Mouse (Mus musculus) adrenal gland, postnatal 25 days (tissue): ENCODE data around the gene Ucn. TPM values are rescaled to one million over a fixed set of nuclear protein-coding genes. Genes with fewer than 3 reads are reported as not detected.

Experiments
- DNase-seq: peaks from one replicate; pipeline ENCODE4 v3.0.0; 2021; ENCODE audit warnings: mixed read lengths
- long read RNA-seq: library from polyadenylated mRNA; stranded (forward); transcript quantifications from one replicate; pipeline ENCODE4 v2.0.0, GENCODE M21; 2021
- total RNA-seq: library from RNA; stranded (reverse); gene quantifications from 2 replicates; pipeline ENCODE4 v1.2.3, GENCODE M21; 2021

The Ucn gene
- total RNA-seq: not detected in 2 replicates
- long read RNA-seq: 0 reads

DNA sequence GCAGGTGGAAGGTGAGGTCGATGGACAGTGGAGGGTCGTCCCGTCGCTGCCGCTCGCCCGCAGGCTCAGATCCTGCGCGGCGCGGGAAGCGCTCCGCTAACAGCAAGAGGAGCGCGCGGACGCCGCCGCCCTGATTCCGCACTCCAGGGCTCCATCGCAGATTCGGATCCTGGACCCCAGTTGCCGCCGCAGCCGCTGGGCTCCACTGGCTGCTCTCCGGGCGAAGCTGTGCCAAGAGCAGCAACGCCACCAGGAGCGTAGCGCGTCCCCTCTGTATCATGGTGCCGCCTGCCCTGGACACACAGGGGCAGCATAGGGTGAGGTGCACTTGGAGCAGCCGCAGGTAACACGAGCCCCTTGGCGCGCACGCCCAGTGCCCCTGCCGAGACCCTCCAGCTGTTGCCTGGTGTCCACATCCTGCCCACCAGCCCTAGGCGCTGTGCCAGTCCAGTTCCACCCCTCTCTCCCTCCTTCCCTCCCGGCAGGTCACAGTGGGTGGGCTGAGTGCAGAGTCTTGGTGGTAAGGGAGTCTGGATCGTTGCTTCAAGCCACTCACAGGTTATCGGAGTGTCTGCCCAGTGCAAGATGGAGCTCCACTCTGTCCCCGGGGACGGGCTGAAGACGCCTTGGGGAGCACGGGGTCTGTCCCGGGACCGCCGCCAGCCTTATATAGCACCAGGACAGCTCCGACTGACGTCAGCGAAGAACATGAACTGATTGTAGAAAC is at the start of gene Ucn:
TSS of gene Ucn (minus strand) at position 589 of the 727 bp plus-strand sequence.
- no peak for DNase-seq

DNA sequence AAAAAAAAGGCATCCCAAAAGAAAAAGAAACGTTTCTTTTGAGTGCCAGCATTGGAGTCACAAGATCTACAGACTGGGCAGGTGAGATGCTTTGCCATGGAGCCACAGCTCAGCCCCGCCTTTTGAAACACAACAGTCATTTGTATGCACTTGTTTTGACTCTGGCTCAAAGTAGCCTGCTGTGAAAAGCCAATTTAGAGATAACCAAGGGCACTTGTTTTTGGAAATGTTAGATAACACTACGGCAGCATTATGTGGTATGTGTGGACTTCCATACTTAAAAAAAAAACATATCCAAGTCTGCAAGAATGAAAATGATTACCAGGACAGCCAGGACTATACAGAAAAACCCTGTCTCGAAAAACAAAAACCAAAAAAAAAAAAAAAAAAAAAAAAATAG is 45.0 kb upstream of the Ucn start:
- DNase-seq: no peak

DNA sequence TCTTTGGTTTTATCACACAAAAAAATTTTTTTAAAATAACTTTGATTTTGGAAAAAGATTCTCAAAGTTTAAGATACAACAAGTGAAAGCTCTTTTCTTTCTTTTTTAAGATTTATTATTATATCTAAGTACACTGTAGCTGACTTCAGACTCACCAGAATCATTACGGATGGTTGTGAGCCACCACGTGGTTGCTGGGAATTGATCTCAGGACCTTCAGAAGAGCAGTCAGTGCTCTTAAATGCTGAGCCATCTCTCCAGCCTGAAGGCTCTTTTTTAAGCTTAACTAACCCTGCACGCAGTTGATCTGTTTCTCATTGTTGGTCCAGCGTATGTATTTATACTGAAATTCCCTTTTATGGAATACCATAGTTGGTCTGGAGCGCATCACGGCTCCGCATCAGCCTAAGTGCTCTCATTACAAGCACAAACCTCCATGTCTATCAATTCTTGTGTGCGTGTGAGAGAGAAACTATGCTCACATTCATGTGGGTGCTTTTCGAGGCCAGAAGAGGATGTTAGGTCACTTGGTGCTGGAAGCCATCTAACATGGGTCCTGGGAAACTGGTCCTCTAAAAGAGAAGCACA is 42.6 kb upstream of the Ucn start:
- no peak for DNase-seq

DNA sequence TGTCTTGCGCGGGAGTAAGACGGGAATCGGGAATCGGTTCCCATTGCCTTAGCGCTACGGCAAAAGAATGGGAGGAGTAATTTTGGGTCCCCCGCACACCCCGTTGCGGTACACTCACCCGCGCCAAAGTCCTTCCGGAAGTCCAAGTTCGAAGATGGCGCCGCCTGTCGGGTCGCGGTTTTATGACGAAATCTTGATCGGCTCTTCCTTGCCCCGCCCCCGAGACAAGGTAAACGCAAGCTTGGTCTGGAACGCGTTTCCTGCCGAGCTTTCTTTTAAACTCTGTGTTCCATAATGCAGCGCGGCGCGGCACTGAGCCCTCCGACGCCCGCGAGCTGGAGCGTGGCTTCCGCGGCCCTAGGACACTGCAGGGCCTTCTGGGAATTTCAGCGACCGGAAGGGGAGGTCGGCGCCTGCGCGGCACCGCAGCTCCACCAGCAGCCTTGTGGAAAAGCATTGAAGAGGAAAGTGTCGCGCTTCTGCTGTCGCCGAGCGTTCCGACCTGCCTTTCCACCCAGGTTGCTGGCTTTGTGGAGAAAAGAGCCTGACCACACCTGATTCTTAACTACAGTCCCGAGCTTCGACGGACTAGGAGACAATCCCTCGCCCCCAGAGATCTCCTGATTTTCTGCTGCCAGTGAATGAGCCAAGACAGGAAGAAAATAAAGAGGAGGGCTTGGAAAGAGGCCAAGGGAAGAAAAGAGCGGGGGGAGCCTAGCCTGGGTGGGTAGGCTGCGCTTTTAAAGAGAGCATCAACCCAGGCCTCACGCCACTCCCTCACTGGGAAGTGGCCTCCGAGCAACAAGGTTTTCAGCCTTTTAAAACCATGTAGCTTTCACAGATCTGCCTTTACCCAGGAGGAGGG is 41.4 kb upstream of the Ucn start, which contains the start of the genes Gm29609 and Gtf3c2:
TSS of gene Gm29609 (minus strand) at position 146 of the 865 bp plus-strand sequence.
TSS of gene Gtf3c2 (minus strand) at position 379 of the 865 bp plus-strand sequence.
- peak; percentile 87 for DNase-seq

DNA sequence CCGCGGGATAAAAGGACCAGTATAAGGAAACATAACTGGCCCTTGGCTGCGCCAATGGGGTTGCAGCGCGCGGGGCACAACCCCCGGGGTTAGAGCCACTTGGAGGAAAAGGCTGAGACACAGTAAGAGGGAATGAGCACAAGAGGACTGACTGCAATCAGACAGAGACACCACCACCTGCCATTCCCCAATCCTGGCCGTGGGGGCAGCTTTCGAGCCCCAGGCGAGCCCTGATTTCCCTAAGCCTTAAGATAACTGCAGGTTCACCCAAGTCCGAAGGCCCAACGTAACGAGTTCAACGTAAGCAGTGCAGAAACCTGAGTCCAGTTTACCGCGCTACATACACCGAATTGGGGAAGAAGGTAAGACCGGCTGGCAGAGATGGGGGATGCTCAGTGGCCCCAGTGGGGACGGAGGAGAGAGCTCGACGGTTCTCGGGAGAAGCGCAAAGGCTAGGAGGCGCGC is 40.7 kb upstream of the Ucn start:
- DNase-seq: no peak

DNA sequence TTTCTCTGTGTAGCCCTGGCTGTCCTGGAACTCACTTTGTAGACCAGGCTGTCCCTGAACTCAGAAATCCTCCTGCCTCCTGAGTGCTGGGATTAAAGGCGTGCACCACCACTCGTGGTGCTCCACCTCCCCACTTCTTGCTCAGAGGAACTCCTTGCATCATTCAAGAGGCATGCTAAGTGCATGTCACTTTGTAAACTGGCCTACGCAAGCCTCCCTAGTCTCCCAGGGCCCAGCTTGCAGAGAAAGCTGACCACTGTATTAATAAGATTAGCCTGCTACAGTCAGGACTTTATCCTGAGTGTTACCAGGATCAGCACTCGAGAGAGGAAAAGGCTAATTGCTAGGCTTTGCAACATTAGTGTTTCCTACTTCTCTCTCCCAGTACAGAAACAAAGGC is 30.0 kb upstream of the Ucn start:
- no peak for DNase-seq

DNA sequence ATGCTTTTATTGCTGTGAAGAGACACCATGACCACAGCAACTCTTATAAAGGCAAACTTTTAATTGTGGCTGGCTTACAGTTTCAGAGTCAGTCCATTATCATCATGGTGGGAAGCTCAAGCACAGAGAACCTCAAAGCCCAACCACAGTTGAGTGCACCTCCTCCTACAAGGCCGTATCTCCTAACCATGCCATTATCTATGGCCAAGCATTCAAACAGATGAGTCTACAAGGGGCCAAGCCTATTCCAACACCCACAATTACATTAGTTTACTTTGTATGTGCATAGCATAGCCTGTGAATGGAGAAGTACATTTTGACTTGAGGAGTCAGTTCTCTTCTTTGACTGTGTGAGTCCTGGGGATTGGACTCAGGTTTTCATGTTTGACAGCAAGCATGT is 26.2 kb upstream of the Ucn start:
- no peak for DNase-seq

DNA sequence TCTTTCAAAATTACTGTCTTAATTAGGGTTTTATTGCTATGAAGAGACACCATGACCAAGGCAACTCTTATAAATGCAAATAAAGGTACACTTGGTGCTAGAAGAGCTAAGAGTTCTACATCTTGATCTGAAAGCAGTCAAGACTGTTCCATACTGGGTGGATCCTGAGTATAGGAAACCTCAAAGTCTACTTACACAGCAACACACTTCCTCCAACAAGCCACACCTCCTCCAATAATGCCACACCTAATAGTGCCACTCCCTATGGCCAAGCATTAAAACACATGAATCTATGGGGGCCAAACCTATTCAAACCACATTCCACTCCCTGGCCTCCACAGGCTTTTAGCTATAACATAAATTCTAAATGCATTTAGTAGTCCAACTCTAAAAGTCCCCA is 23.8 kb upstream of the Ucn start:
- DNase-seq: no peak

DNA sequence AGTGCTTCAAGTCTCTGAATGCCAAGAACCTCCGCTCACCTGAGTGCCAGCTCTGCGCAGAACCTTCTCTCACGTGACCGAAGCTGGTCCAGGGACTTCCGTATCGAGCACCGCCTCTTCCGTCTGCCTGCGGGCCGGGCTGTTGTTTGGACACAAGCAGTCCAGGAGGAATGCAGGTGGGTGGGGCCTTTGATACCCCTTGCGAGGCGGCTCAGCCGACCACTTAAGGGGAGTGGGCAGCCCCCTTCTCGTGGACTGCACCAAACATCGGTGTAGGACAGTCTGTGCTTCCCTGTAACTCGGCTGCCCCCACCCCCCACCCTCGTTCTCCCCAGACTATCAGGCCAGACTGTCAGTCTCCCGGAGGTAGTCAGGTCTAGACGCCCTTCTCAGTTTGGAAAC is 15.5 kb upstream of the Ucn start, which contains the start of gene Mpv17:
TSS of gene Mpv17 (minus strand) at position 100 of the 402 bp plus-strand sequence.
- DNase-seq: peak; percentile 79

DNA sequence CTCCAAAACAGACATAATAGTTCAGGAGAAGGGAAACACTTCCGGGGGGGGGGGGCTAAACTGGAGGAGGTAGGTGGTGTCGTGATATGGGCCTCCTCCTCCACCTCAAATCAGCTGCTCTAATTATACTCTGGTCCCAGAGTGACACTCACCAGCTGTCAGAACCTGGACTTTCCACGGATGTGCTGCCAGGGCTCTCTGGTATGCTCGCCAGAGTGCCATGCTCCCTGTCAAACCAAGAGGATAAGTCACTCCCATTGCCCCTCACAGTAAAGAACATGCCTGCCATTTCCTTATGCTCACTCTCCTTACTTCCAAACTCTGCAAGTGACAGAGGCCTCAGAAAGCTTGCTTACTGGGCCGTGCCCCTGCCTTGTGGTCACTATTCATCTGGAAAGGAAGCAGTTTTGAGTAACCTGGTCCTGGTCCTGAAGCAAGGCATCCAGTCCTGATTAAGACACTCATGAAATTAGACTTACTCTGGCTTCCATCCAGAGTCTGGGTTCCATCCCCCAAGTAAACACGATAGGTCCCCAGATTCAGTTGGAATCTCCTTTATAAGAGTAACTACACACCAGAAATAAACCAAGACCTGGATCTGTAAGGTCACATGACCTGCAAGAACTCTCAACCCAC is 15.0 kb upstream of the Ucn start:
- DNase-seq: no peak

DNA sequence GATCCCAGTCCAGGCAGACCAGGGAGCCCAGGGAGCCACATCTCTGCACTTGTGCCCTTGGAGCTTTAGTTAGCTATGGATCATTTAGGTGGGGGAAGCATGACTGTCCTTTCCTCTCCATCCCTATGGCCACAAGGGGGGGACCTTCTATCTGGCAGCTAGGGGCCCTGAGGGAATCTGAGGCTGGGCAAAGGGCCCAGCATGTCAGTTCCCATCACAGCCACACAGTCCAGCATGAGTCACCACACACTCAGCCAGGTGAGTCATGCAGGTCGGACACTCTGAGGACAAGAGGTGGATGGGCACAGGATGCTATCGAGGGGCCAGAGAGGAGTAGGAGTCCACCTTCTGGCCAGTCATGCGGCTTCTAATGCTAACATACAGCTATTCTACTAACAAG is 13.1 kb upstream of the Ucn start:
- DNase-seq: peak; percentile 45

DNA sequence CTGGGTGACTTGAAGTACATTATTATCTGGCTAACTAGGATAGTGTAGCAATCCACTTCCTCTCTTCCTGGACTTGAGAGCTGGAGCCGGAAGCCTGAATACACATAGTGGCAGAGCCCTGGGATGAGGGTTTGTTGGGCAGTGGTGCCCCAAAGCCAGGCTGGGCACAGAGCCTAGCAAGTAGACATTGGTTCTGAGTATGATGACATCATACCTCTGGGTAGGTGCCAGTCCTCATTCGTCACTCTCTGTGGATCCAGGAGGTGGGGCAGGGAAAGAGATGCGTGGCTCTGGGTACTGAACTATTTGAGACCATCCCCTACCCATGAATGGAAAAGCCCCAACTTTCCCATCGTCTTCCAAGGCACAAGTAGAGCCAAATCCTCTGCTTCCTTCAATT is 11.2 kb upstream of the Ucn start:
- DNase-seq: peak; percentile 51

DNA sequence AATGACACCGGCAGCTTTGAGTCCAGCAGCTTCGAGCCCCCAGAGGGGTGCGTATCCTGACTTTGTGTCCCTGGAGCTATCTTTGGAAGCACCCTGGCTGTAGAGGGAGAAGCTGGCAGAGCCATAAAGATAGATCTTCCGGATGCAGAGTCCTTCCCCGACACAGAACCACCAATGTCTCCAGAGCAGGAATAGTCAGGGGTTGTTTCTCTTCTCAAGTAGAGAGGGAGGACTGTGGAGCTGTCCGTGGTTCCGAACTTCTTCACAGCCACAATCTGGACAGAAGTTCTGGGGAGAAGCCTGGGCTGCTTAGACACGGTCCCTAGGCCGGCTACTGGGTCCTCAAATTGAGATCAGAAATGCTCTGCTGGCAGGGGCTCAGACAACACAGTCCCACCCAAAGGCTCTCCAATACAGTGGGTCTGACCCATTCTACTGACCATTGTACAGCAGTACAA is 368 bp upstream of the Ucn start:
- DNase-seq: peak; percentile 38

DNA sequence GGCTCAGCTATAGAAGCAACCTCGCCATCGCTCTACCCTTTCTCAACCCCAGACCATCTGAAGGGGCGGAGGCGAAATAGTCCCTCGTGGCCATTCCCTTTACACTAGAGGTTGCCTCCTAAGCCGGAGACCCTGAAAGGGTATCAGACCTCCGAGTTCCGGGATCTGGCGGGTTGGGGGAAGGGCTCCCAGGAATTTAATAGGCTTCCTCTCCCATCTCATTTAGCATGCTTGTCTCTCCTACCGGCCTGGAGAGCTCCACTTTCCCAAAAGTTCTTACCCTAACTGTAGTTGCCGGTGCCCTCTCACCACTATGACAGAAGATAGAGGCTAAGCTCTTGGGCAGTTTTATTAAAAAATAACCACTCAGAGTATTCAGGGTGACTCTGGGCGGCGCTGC is 971 bp downstream of the Ucn start:
- no peak for DNase-seq

DNA sequence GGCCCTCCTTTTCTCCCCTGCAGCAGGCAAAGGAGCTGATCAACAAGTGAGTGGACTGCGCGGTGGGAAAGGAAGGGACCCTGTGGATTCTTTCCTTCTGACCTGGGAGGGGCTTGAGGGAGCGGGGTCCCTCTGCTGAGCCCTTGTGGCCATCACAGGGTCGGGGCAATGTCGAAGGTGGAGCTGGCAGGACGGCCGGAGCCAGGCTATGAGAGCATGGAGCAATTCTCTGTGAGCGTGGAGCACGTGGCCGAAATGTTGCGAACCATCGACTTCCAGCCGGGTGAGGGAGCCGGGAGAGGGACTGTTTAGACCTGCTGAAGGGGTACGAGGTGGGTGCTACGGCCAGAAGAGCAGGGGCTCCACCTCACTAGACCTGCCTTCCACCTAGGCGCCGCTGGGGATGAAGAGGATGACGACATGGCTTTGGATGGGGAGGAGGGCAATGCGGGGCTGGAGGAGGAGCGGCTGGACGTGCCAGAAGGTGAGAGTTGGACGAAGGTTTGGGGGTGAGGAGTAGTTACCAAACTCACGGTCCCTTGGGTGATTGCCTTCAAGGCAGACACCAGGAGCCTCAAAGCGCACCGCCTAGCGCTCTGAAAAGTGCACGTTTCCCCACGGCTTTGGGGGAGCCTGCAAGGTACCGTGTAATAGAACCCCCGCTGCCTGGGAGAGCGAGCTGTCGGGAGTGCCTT is 1.8 kb downstream of the Ucn start:
- DNase-seq: no peak

DNA sequence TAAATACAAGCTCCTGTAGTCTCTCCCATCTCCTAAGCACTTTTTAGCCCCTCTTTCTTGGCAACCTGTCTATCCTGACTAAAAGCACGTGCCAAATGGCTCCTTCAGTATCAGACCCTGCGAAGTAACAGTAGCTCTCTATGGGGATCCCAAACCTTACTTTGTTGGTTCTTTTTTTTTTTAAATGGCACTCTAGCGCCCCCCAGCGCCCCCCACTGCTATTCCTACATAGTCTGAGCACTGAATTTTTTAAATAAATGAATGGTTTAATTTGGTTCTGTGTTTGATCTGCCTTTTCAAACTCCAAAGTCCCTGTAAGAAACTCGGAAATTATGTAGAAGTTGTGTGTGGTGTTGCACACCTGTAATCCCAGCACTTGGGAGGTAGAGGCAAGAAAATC is 12.6 kb downstream of the Ucn start:
- DNase-seq: no peak

DNA sequence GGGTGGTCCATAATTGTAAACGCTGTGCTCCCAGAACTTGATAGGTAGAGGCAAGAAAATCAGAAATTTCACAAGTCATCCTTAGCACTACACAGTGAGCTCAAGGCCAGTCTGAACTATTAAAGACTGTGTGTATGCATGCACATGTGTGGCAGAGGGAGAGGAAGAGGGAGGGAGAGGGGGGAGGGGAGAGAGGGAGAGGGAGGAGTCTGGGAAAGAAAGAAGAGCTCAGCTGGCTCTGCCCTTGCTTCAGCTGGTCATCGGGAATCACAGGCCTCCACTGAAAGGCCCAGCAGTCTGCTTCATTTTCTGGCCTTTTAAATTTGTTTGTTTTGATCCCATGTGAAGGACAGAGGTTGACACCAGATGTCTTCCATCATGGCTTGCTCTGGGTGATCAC is 15.1 kb downstream of the Ucn start:
- DNase-seq: no peak

DNA sequence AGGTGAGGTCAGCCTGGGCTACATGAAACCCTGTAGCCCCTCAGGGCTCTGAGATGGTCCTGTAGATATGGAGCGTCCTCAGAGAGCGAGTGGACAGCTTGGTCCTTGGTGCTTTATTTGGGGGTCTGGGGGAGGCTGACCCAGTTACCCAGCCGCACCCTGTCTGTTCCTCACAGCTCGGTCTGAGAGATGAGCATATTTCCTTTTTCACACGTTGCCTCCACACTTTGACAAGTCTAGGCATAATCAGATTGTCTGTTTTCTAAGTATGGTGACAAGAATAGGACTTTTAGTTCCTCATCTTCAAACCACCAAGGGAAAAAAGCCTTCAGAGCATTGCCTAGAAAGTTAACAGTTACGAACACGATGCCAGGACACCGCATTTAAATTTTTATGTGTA is 17.5 kb downstream of the Ucn start:
- no peak for DNase-seq

DNA sequence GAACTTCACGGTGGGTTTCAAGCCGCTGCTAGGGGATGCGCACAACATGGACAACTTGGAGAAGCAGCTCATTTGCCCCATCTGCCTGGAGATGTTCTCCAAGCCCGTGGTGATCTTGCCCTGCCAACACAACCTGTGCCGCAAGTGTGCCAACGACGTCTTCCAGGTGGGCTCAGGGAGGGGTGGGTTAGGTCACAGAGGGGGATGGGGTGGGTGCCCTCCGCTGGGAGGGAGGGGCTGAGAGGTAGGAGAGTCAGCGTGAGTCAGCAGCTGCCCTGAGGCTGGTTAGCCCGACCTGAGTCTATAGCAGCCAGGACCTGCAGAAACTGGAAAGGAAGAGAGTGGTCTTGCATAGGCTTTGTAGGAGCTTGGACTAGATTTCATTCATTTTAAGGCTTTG is 21.7 kb downstream of the Ucn start:
- DNase-seq: no peak

DNA sequence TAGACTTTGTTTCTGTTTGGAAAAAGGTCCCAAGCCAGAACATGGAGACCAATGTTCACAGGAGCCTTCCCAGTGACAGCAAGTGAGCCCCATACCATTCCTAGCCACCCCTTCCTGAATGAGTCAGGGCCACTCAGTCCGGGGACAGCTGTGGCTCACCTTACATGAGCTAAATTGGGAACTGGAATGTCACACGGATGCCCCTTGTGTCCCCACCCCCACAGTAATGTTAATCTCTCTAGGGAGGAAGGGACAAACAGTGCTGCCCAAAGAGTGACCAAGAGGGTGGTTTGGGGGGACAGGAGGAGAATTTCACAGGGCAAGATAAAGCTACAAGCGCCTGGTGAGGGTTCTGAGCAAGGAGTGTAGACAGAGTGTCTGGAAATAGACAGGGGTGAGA is 22.3 kb downstream of the Ucn start, which contains the start of gene Trim54:
TSS of gene Trim54 (plus strand) at position 359 of the 400 bp plus-strand sequence.
- no peak for DNase-seq

DNA sequence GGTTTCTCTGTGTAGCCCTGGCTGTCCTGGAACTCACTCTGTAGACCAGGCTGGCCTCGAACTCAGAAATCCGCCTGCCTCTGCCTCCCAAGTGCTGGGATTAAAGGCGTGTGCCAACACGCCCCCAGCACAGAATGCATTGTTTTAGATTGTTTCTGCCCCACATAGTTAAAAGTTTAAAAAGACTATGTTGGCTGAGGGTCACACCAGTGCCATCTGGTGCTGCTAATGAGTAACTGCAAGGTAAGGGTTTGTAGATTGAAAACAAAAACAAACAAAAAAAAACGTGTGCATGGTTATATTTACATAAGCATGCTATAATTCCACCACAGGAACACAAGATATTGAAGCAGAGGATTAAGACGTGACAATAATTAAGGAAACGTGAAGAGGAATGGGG is 27.8 kb downstream of the Ucn start:
- DNase-seq: no peak
